Mouse (Mus musculus): ENCODE data around the gene Kcnk5.

The Kcnk5 gene

GRCm38 (mm10) chr14:20181466-20181921 is at the start of gene Kcnk5:
TSS of gene Kcnk5 (minus strand) at chr14:20181809.
- DNase-seq (ENCODE audit: extremely low read depth, insufficient read length, low spot score): no peak

DNA sequence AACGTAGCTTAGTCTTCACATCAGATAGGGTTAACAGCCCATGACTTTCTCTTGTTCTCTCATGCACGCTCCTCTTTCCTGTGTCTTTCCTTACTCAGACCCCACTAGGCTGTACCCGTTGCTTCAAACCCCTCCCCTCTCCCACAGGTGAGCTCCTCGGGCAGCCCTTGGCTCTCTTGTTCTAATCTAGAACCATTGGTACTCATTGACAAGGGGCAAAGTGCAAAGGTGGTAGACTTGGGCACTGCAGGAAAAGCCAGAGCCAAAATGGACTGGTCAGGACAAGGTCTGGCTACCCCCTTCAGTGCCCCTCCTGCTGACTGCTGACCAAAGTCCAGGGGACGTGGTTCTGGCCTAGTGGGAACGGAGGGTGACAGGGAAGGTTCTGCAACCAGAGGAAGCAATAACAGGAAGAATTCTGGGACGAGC is 48.5 kb upstream of the Kcnk5 start:
- DNase-seq (ENCODE audit: extremely low read depth, insufficient read length, low spot score): no peak

- DNase-seq (ENCODE audit: extremely low read depth, insufficient read length, low spot score): peak; percentile 25
Observed at GRCm38 (mm10) chr14:20229437-20229836, 47.8 kb upstream of the Kcnk5 start.

GRCm38 (mm10) chr14:20228336-20228735 is 46.7 kb upstream of the Kcnk5 start:
- peak; percentile 46 for DNase-seq (ENCODE audit: extremely low read depth, insufficient read length, low spot score)

DNA sequence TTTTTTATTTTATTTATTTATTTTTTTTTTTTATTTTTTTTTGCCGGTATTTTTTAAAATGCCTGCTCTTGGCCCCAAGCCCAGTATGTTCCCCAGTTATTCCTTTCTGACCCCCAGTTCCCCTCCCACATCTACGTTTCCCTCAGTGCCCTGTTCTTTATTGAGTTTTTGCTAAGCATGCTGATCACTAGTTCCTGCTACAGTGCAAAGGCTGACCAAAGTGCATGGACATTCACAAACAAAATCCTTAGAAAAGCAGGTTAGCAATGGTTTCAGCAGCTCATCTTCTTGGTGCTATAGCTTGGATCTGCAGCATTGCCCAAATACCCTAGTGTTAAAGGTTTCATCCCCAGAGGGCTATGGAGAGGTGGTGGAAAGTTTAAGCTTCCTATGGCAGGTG is 45.4 kb upstream of the Kcnk5 start:
- DNase-seq (ENCODE audit: extremely low read depth, insufficient read length, low spot score): no peak

DNA sequence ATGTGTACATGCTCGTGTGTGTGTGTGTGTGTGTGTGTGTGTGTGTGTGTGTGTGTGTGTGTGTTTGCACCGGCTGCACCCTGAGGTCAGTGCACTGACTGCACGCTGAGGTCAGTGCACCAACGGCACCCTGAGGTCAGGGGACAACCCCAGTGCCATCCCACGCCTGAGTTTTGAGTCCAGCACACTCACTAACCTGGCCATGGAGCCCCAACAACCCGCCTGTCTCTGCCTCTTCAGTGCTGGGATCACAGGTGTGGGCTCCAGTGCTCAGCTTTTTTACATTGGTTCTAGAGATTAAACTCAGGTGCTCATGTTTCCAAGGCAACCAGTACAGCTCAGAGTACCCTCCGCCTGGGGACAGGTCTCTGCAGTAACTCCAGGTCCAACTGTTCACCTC is 44.9 kb upstream of the Kcnk5 start:
- no peak for DNase-seq (ENCODE audit: extremely low read depth, insufficient read length, low spot score)

DNA sequence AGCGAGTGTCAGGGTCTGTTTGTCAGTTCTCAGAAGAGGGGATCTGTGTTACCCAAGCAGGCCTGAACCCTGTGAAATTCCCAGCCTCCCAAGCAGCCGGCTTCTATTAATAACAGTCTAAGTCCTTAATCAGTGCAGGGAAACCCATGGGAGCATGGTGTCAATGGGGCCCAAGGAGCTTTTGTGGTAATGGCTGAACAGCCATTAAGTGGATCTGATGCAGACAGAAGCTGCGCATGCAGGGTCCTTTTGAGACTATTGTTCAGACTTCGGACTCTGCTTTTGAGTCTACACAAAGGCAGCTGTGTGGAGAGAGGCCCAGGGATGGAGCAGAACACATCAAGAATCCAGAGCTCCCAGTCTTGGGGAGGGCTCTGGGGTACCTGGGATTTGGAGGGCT is 43.9 kb upstream of the Kcnk5 start:
- no peak for DNase-seq (ENCODE audit: extremely low read depth, insufficient read length, low spot score)

GRCm38 (mm10) chr14:20224576-20225218 is 43.1 kb upstream of the Kcnk5 start:
- no peak for DNase-seq (ENCODE audit: extremely low read depth, insufficient read length, low spot score)

GRCm38 (mm10) chr14:20224163-20224562 is 42.6 kb upstream of the Kcnk5 start:
- DNase-seq (ENCODE audit: extremely low read depth, insufficient read length, low spot score): peak; percentile 45

GRCm38 (mm10) chr14:20223253-20223652 is 41.6 kb upstream of the Kcnk5 start:
- DNase-seq (ENCODE audit: extremely low read depth, insufficient read length, low spot score): no peak

DNA sequence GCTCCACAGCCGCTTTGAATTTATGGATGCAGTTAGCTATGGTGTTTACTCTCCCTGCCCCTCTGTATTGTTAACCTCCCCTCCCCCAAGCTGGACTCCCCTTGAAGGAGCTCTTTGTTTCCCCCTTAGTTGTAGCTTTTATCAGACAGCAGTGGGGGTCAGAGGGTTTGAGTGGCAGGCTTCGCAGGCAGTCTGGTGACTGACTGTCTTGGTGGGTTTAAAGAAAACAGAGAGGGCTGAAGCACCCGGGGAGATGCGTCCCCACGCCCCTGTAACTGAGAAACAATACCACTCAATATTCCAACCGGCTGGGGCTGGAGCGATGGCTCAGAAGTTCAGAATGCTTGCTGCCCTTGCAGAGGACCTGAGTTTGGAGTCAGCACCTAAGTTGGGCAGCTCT is 39.5 kb upstream of the Kcnk5 start:
- no peak for DNase-seq (ENCODE audit: extremely low read depth, insufficient read length, low spot score)

- no peak for DNase-seq (ENCODE audit: extremely low read depth, insufficient read length, low spot score)
Observed at GRCm38 (mm10) chr14:20219849-20220248, 38.2 kb upstream of the Kcnk5 start.

DNA sequence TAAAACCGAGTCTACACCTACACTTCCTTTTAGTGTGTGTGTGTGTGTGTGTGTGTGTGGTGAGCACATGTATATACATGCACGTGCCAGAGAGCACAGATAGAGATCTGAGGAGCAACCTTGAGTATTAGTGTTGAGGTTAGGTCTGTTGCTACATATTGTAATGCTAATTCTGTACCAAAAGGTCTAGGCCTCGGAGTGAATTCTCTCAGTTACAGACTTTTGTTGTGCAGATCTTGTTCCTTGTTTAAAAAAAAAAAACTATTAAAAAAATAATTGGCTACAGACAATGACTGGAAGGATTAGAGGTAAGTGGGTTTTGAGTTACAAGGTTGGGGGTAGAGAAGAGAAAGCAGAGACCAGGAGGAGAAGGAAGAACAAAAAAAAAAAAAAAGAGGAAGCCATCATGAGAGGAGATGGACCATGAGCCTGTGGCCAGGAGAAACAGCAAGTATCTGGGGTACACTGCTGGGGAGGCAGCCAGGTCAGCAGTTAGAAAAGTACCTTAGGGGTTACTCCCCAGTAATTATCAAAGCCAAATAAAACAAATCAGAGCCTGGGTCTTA is 35.8 kb upstream of the Kcnk5 start:
- no peak for DNase-seq (ENCODE audit: extremely low read depth, insufficient read length, low spot score)

GRCm38 (mm10) chr14:20216561-20217298 is 35.1 kb upstream of the Kcnk5 start:
- no peak for DNase-seq (ENCODE audit: extremely low read depth, insufficient read length, low spot score)

GRCm38 (mm10) chr14:20215826-20216225 is 34.2 kb upstream of the Kcnk5 start:
- DNase-seq (ENCODE audit: extremely low read depth, insufficient read length, low spot score): no peak

- DNase-seq (ENCODE audit: extremely low read depth, insufficient read length, low spot score): peak; percentile 21
Observed at GRCm38 (mm10) chr14:20214125-20214524, 32.5 kb upstream of the Kcnk5 start.

DNA sequence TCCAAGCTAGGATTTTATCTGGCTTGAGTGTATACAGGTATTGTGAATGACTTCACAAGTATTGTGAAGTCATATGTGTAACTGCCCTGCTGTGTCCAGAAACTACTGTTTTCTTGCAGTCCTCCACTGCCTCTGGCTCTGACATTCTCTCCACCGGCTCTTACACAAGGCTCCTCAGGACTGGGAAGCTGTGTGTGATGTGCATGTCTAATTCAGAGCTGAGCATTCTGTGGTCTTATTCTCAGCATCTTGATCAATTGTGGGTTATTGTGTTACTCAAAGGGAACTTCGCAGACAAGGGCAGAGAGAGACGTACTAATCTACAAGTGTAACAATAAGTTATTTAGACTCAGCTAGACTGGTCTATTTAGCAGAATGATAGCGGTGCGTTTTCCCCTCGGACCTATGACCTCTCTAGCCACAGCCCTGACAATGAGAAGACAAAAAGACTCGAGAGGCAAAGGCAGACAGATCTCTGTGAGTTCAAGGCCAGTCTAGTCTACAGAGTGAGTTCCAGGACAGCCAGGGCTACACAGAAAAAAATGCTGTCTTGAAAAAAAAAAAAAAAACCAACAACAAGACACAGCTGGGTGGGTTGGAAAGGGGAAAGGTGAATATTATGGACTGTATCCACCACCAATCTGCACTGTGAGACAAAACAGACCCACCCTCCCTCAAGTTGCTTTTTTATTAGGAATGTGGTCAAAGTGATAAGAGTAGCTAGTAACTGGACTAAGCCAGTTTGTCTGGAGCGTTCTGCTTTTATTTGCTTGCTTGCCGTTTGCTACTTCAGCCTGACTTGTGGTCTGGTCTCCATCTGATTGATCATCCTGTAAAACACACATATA is 30.4 kb upstream of the Kcnk5 start:
- no peak for DNase-seq (ENCODE audit: extremely low read depth, insufficient read length, low spot score)

DNA sequence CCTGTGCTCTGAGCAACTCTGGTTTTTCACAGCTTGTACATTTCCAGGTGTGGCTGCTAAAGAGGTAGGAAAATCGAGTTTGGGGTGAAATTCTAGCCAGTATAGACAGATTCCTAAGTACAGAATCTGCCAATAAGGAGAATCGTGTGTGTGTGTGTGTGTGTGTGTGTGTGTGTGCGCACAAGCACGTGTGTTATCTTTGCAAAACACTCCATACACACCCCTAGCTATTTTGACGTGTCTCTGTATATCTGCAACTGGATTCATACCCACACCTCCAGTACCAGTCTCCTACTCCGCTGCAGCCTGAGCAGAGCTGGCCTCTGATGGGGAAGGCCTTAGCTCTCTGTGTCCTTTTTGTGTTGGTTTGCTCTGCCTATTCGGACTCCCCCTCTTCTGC is 28.3 kb upstream of the Kcnk5 start:
- DNase-seq (ENCODE audit: extremely low read depth, insufficient read length, low spot score): no peak

DNA sequence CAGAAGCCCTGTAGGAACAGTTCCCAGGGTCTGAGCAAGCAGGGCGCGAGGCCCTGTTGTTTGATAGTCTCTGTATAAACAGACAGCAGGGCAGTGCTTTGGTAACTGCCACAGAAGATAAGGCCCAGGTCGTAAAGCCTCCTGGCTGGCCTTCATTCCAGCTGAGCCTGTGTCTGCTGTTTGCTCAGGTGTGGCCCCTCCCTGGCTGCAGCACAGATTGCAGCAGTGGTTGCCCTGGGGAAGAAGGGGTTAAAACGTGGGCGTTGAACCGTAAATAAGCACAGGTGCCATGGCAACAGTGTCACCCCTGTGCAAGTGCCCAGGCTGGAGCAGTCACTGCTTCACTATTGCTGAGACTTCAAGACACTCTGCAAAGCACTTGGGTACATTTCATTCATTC is 26.8 kb upstream of the Kcnk5 start:
- DNase-seq (ENCODE audit: extremely low read depth, insufficient read length, low spot score): no peak

- DNase-seq (ENCODE audit: extremely low read depth, insufficient read length, low spot score): no peak
Observed at GRCm38 (mm10) chr14:20205747-20206146, 24.1 kb upstream of the Kcnk5 start.

DNA sequence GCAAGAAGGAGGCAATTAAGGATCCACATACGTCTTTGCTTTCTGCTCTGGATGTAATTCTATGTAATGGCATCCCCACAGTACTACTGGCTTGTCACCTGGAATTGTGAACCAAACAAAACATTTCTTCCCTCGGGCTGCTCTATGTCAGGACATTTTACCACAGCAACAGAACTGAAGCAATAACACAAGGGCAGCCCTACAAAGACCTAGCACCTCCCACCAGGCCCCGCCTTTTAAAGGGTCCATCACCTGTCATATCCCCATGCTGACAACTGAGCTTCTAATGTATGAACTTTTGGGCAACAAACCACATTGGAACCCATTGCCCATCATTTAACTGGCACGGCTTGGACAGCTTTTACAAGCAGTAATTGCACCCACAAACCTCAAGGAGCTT is 21.7 kb upstream of the Kcnk5 start:
- no peak for DNase-seq (ENCODE audit: extremely low read depth, insufficient read length, low spot score)
